Mouse (Mus musculus) myocyte (in vitro differentiated cells): ENCODE data around the gene Nmur1.

Experiments used
- CEBPB ChIP-seq: IDR thresholded peaks from 2 replicates; pipeline ENCODE4 v1.6.1; 2011; ENCODE audit warnings: mild to moderate bottlenecking, moderate library complexity; ENCODE audit not compliant: poor library complexity, insufficient read depth, severe bottlenecking
- E2F4 ChIP-seq: IDR thresholded peaks from one replicate; pipeline ENCODE4 v1.6.1; 2011; ENCODE audit warnings: mild to moderate bottlenecking, control low read depth, moderate library complexity; ENCODE audit not compliant: insufficient read depth
- MYOD1 ChIP-seq, 3 experiments: IDR thresholded peaks; one replicate each; pipeline ENCODE4 v1.6.1; 2011; ENCODE audit warnings: control low read depth in 2 of 3, low read depth in 2 of 3, mild to moderate bottlenecking in 2 of 3, moderate library complexity in 1 of 3; ENCODE audit not compliant: insufficient read length in 2 of 3, control insufficient read depth in 1 of 3
- POLR2A ChIP-seq: IDR thresholded peaks from one replicate; pipeline ENCODE4 v1.6.1; 2011; ENCODE audit warnings: low read depth, mild to moderate bottlenecking, control low read depth, moderate library complexity; ENCODE audit not compliant: insufficient read length
- POLR2AphosphoS2 ChIP-seq: IDR thresholded peaks from one replicate; pipeline ENCODE4 v1.6.1; 2011; ENCODE audit warnings: low read depth, control low read depth; ENCODE audit not compliant: insufficient read length
- SRF ChIP-seq: IDR thresholded peaks from one replicate; pipeline ENCODE4 v1.6.1; 2011; ENCODE audit warnings: low read depth; ENCODE audit not compliant: control insufficient read depth, insufficient read length
- TCF12 ChIP-seq: IDR thresholded peaks from one replicate; pipeline ENCODE4 v1.6.1; 2011; ENCODE audit warnings: mild to moderate bottlenecking, control low read depth; ENCODE audit not compliant: poor library complexity, insufficient read depth, severe bottlenecking
- TCF3 ChIP-seq: IDR thresholded peaks from one replicate; pipeline ENCODE4 v1.6.1; 2011; ENCODE audit warnings: low read depth, control low read depth; ENCODE audit not compliant: insufficient read length

- TF ChIP-seq TCF3 (no peak), POLR2A (peak; percentile 54), MYOD1 (IDR thresholded peaks at IDR 0.05; ENCODE audit: control insufficient read depth in 1 of 3, insufficient read length in 2 of 3, low read depth in 2 of 3) (no peak), CEBPB (no peak), TCF12 (no peak), E2F4 (no peak), SRF (no peak), POLR2AphosphoS2 (no peak)
Measured at GRCm38 (mm10) chr1:86472197-86472952, 46.3 kb upstream of the Nmur1 start.
